Mouse (Mus musculus) lung, postnatal 14 days (tissue): ENCODE data around the gene Tas2r143.
A peak's percentile ranks its signal among the peaks of the same experiment; 100 is the strongest.

Experiments
- DNase-seq: peaks from one replicate; pipeline ENCODE4 v3.0.0; 2021

The Tas2r143 gene

DNA sequence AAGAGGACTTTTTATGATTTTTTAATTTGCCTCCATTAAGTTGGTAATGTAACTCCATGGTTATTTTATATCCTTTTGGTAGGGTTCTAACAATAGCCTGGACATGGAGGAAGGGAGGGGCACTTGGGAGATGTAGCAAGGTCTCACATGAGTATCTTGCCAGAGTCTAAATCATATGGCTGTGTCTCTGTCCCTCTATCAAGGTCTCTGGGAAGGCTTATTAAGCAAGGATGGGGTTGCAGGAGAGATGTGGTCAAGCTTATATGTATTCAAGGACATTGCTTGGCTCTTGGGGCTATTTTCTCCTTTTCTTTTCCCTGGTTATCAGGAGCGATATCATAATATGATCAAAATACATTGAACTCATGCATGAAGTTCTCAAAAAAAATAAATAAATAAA lies 1.0 kb upstream of the Tas2r143 start:
- no peak for DNase-seq

DNA sequence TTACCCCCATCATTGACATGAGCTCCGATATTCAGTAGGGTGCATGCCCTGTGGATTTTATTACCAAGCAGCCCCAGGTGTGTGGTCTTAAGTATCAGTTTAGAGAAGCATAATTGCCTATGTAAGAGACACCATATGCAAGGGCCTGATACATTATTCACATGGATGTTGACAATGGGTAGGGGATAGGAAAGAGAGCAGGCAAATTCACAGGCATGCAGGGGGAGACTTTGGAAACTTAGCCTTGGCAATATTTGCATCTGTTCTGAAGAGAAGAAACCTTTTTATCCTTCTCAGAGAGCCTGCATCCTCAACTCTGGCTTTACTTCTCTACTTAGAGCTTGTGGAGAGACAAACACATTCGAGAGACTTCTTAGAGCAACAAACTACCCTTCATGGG lies 5.1 kb downstream of the Tas2r143 start, which contains the start of gene Tas2r135:
Gene Tas2r135 (plus strand): TSS at position 301 of the 400 bp plus-strand sequence.
- no peak for DNase-seq

DNA sequence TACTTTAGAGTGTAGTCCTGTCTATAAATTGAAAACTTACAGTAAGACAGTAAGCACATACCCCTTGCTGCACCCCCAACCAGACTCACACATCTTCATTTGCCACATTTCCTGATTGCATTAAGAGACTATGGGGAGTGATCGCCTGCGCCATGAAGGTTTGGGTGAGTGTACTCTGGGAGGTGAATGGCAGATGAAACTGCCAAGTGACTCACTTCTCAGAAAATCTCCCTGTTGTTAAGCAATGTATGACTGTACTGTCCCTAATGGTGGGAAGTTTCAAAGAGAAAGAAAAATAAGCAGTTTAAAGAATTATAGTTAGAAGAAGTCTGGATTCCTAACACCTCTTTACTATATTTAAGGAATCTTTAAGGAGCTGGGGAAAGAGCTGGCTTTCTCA lies 19.4 kb downstream of the Tas2r143 start:
- DNase-seq, result no peak

DNA sequence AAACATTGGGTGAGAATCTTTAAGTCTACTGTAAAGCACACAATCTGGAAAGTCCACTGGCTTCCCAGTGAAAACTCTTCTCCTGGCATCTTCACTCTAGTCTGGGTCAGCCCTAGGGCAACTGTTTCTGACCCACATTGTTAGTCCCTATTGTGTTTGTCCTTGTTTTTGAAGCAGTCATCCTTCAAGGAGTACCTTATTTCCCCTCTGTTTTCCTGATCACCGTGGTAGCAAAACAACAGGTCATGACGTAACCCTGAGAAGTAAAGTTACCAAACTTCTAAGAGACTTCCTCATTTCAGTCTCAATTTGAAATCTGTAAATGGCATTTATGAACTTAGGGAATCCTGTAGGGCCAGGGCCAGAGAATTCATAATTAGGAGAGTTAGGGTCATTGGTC lies 21.4 kb downstream of the Tas2r143 start:
- DNase-seq, result no peak

DNA sequence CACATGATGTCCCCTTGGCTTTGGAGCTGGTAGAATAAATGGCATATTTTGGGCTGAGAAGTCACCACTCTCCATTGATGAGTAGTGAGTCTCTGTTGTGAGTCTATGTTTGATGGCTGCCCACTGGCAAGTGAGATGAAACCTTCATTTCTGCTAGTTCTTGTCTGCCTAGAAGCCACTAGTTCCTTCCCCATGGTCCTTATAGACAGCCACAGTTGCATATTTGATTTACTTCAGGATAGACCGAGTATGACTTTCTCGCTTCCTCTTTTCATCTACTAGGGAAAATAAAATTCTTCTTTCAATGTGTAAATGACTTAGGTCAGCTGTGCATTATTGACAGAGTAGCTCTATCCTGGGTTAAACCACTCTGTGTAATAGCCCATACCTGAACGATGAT lies 24.4 kb downstream of the Tas2r143 start:
- no peak for DNase-seq

DNA sequence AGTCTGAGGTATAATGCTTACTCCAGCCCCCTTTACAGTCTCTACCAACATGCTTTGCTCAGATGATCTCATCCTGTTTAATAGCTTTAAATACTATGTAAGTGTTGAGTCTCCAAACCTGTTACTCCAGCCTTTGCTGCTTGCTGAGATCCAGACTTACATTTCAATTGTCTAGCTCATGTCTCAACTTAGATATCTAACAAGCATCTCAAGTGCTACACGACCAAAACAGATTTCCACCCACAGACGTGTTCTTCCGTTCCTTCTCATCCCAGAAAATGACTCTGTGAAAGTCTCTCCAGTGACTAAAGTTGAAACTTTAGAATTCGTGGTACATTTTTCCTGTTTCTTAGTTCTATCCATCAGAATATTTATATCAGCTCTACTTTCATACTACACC lies 26.3 kb downstream of the Tas2r143 start:
- DNase-seq, result no peak

DNA sequence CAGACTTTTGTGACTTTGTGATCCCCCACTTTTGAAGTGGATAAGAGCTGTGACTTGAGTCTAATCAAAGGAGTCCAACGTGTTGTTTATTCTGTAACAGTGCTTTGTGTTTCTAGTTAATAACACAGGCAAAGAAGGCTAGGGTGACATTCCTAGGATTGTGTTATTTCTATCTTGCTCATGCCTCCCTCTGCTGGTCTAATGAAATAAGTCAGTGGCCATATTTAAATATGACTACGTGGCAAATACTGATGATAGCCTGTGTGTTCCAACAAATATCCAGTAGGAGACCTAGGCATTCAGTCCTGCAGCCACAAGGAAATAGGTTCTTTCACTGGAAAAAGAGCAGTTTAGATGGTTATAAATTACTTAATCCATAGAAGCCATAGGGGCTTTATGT lies 33.5 kb downstream of the Tas2r143 start:
- peak; percentile 8 for DNase-seq

DNA sequence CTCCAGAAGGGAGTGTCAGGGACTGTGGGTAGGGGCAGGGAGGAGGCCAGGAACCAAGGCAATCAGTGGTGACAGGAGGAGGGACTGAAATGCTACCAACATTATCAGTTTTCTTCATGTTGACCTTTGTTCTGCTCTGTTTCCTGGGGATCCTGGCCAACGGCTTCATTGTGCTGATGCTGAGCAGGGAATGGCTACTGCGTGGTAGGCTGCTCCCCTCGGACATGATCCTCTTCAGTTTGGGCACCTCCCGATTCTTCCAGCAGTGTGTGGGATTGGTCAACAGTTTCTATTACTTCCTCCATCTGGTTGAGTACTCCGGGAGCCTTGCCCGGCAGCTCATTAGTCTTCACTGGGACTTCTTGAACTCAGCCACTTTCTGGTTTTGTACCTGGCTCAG lies 34.4 kb downstream of the Tas2r143 start, which contains the start of gene Tas2r126:
Gene Tas2r126 (plus strand): TSS at position 90 of the 400 bp plus-strand sequence.
- no peak for DNase-seq

DNA sequence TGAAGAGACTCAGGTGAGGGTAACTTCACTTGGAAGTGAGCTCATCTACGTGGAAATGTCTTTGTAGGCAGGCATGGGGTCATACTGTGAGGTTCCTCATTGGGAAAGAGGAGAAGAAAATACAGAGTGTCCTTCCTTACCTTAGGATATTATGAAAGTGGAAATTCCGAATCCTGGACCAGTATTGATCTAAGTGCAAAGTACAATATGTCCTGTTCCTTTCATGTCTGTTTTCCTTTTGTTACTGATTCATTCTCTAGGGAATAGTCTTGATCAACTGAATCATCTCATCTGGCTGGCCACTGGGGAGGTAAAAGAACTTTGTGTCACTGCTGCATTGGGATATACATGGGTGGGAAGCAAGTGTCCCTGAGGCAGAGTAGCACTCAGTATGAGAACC lies 35.5 kb downstream of the Tas2r143 start:
- DNase-seq, result no peak

DNA sequence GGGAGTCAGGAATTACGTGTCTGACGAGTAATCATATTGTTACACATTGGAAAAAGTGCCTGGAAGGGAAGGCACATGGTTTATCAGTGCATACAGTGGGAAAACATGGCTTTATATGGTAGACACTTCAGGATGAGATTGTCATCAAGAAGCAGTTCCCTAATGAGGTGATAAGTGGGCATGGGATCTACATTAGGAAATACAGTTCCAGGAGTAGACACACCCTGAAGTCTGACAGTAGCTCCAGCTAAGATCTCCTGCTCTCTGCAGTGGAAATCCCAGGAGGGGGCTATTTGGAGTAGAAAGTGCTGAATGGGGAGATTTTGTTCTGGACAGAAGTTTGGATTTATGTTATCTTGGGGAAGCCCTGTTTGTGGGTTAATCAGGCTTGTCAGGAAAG lies 41.4 kb downstream of the Tas2r143 start:
- DNase-seq, result no peak

DNA sequence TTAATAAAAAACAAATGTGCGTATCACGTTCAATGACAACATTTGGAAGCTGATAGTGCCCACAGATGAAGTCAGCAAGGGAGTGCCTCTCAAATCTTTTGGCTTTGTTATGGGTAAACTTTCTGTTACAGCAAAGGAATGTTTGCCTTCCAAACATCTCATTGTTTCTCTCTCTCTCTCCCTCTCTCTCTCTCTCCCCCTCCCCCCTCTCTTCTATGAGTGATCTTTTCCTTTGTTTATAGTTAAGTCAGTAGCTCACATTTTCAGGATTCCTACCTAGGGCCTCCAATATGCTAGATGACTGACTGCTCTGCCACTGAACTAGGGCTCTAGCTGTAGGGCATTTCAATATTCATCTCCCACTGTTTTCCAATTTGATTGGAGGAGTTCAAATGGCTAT lies 44.5 kb downstream of the Tas2r143 start:
- no peak for DNase-seq

DNA sequence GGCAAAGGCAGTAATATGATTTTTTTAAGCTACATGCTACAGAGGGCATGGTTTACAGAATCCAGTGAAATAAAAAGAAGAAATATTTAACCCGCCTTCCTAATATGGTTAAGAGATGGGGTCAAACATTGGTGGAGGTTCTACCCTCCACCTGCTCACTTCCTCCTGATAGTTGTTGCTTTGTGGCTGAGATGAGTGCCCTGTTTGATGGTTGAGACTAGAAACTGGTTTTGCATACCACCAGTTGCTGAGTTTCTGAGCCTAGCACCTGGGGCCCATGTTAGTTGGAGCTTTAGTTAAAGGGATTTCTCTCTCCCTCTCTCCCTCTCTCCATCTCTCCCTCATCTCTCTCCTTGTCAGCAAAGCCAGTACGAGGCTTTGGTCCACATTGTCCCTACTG lies 47.3 kb downstream of the Tas2r143 start:
- DNase-seq, result no peak
